Mouse (Mus musculus): Measurements from ENCODE around the gene Rell1.
"Not testable (repeated sequence)": the region's sequence is repeated elsewhere in the genome, so short reads cannot be mapped to it uniquely, and the experiment has no call there.

The Rell1 gene

GRCm38 (mm10) chr5:63897001-63897819 is 71.5 kb downstream of the Rell1 start:
- DNase-seq (ENCODE audit: low spot score): not testable (repeated sequence)

- DNase-seq (ENCODE audit: low spot score): no peak
These were observed 76.8 kb downstream of the Rell1 start for GRCm38 (mm10) chr5:63891912-63892311.

GRCm38 (mm10) chr5:63891241-63891640 is 77.5 kb downstream of the Rell1 start:
- no peak for DNase-seq (ENCODE audit: low spot score)

GRCm38 (mm10) chr5:63887111-63887510 is 81.6 kb downstream of the Rell1 start:
- no peak for DNase-seq (ENCODE audit: low spot score)

GRCm38 (mm10) chr5:63886709-63887108 is 82.0 kb downstream of the Rell1 start:
- DNase-seq (ENCODE audit: low spot score): no peak

GRCm38 (mm10) chr5:63886292-63886691 is 82.4 kb downstream of the Rell1 start:
- DNase-seq (ENCODE audit: low spot score): no peak

GRCm38 (mm10) chr5:63879026-63879425 is 89.7 kb downstream of the Rell1 start:
- DNase-seq (ENCODE audit: low spot score): no peak

- DNase-seq (ENCODE audit: low spot score): no peak
These were observed 92.6 kb downstream of the Rell1 start for GRCm38 (mm10) chr5:63876081-63876480.

- no peak for DNase-seq (ENCODE audit: low spot score)
These were observed 93.8 kb downstream of the Rell1 start for GRCm38 (mm10) chr5:63874880-63875279.

GRCm38 (mm10) chr5:63872176-63872932 is 96.3 kb downstream of the Rell1 start:
- DNase-seq (ENCODE audit: low spot score): peak; percentile 17

GRCm38 (mm10) chr5:63867421-63867820 is 101.3 kb downstream of the Rell1 start:
- no peak for DNase-seq (ENCODE audit: low spot score)

- peak; percentile 6 for DNase-seq (ENCODE audit: low spot score)
These were observed 109.8 kb downstream of the Rell1 start for GRCm38 (mm10) chr5:63858901-63859300.
